Mouse (Mus musculus) intestine, embryonic 14.5 days (tissue): ENCODE measurements around the gene Spop. TPM values are rescaled to one million over a fixed set of nuclear protein-coding genes. Genes with fewer than 3 reads are reported as not detected.

ENCODE experiments used
- ATAC-seq: fragments of 200-750 bp; cut with Nextera tagmentation; replicated peaks from 2 replicates; pipeline ENCODE4 v1.8.0; 2017; ENCODE audit warnings: low read depth, moderate number of reproducible peaks, moderate TSS enrichment, moderate library complexity; ENCODE audit not compliant: low FRiP score, low TSS enrichment
- DNase-seq: peaks from one replicate; pipeline ENCODE4 v3.0.0-alpha.2; 2018; ENCODE audit warnings: low spot score
- H3K27ac ChIP-seq: fragments of 300-500 bp; sonication (generic); 2 replicates; pipeline ENCODE4 v1.5.1; 2014; ENCODE audit warnings: low read depth, mild to moderate bottlenecking, control low read depth
- H3K27me3 ChIP-seq: fragments of 300-500 bp; sonication (generic); replicated peaks from 2 replicates; pipeline ENCODE4 v1.6.1; 2014; ENCODE audit warnings: low read length, control low read depth; ENCODE audit not compliant: control insufficient read depth, insufficient read depth
- H3K36me3 ChIP-seq: fragments of 300-500 bp; sonication (generic); 2 replicates; pipeline ENCODE4 v1.6.1; 2014; ENCODE audit warnings: low read length, control low read depth; ENCODE audit not compliant: control insufficient read depth, insufficient read depth
- H3K4me1 ChIP-seq: fragments of 300-500 bp; sonication (generic); replicated peaks from 2 replicates; pipeline ENCODE4 v1.6.1; 2014; ENCODE audit warnings: low read length, control low read depth, mixed read lengths; ENCODE audit not compliant: control insufficient read depth, insufficient read depth
- H3K4me2 ChIP-seq: fragments of 300-500 bp; sonication (generic); 2 replicates; pipeline ENCODE4 v1.6.1; 2014; ENCODE audit warnings: low read length
- H3K4me3 ChIP-seq: fragments of 300-500 bp; sonication (generic); 2 replicates; pipeline ENCODE4 v1.5.1; 2014; ENCODE audit warnings: low read depth, low read length, control low read depth, mixed read lengths
- H3K9ac ChIP-seq: fragments of 300-500 bp; sonication (generic); 2 replicates; pipeline ENCODE4 v1.6.1; 2014; ENCODE audit warnings: mild to moderate bottlenecking, low read length
- H3K9me3 ChIP-seq: fragments of 300-500 bp; sonication (generic); 2 replicates; pipeline ENCODE4 v1.6.1; 2016; ENCODE audit warnings: low read length, control low read depth; ENCODE audit not compliant: control insufficient read depth
- WGBS: fragments of 180-500 bp; shearing (Covaris S2); extraction: QIAGEN DNeasy Blood & Tissue Kit; methylation state at CpG from one replicate; pipeline ENCODE4 v1.1.7; 2014; 5-methylcytosine and 5-hydroxymethylcytosine counted together
- polyA plus RNA-seq: library from polyadenylated mRNA; unstranded; fragments of >200 nt; fragmentation: Nextera tagmentation; extraction: Ambion mirVana; gene quantifications from 2 replicates; pipeline ENCODE4 v1.2.1, GENCODE M21; 2014

The Spop gene
- polyA plus RNA-seq, 1 experiment from 2014 or later, result 95.5 TPM

DNA sequence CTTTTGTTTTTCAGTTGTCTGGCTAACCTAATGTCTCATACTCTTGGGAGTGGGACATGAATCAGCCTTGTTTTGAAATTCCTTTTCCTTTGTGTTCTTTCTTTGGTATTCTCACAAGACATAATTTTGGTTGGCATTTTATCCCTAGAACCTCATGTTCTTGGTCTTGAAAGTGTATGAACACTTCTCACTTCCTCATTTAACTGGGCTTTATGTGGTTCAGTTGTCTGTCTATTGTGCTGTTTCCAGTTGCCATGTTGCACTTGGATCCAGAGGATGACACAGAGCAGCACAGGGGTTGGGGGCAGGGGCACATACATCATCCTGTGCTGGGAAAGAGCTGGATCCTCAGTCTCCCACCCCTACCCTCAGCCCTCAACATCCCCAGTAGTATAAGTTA lies 2.1 kb downstream of the Spop start:
- Histone ChIP-seq H3K4me1 (peaks cover 10% of the 10 kb centered on the region), H3K4me3 (peak overlapping the region; percentile 65; the same call in 1 of the 2 replicates), H3K4me2 (peak overlapping the region; percentile 80), H3K9ac (no peak overlapping the region), H3K27me3 (no peaks in the 10 kb centered on the region), H3K9me3 (no peaks in the 10 kb centered on the region), H3K36me3 (peaks cover 4% of the 10 kb centered on the region; the same call in 1 of the 2 replicates), H3K27ac (no peak overlapping the region)
- DNase-seq (peak; percentile 37), ATAC-seq (no peak)

DNA sequence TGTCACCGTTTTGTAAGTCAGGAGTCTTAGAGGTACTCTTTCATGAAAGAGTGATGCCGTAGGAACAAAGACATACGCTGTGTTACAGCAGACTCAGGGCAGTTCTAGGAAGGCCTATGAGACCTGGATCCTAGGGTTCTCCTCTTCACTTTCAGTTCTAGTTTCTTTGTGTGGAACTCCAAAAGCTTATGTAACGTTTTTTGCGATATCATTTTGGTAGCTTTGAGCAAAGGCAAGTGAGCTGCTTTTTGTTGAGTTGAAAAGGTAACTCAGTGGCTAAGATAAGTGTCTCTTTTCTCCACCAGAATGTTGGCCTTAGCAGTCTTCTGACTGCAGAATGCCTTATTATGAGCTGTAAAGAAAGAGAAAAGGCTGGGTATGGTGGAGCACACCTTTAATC lies 3.5 kb downstream of the Spop start:
- Histone ChIP-seq H3K4me2 (no peak overlapping the region), H3K9me3 (no peaks in the 10 kb centered on the region), H3K9ac (no peak overlapping the region), H3K4me1 (peaks cover 10% of the 10 kb centered on the region), H3K4me3 (no peak overlapping the region), H3K27me3 (no peaks in the 10 kb centered on the region), H3K27ac (no peak overlapping the region), H3K36me3 (peaks cover 4% of the 10 kb centered on the region; the same call in 1 of the 2 replicates)
- peak; percentile 0 for DNase-seq
- 90% methylated on average over 5 of the region's 5 CpGs for WGBS
- no peak for ATAC-seq

DNA sequence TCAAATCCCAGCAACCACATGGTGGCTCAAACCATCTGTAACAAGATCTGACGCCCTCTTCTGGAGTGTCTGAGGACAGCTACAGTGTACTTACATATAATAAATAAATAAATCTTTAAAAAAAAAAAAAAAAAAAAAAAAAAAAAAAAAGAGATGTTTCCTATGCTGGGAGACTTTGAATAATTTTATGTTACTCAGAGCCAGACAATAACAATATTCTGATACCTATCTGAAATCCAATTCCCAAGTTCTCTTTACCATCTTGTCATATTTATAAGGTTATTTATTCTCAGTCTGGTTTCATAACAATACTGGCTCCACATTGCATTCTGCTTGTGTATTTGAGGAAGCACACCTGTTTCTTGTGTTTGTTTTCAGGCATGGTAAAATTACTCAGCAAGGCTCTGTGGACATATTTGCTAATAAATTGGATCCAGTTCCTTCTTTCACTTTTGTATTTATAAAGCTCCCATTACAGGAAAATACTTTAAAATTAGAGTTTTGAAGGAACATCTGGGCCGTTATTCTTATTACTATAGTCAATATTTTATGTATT lies 7.1 kb downstream of the Spop start:
- no peak overlapping the region for H3K9ac ChIP-seq
- 81% methylated on average over 2 of the region's 2 CpGs for WGBS
- H3K27ac ChIP-seq, result no peak overlapping the region
- no peaks in the 10 kb centered on the region for H3K9me3 ChIP-seq
- H3K4me2 ChIP-seq, result no peak overlapping the region
- H3K4me3 ChIP-seq, result no peak overlapping the region
- H3K36me3 ChIP-seq, result peaks cover 4% of the 10 kb centered on the region; the same call in 1 of the 2 replicates
- peaks cover 1% of the 10 kb centered on the region for H3K4me1 ChIP-seq
- H3K27me3 ChIP-seq, result no peaks in the 10 kb centered on the region
- ATAC-seq, result no peak
- DNase-seq, result no peak

DNA sequence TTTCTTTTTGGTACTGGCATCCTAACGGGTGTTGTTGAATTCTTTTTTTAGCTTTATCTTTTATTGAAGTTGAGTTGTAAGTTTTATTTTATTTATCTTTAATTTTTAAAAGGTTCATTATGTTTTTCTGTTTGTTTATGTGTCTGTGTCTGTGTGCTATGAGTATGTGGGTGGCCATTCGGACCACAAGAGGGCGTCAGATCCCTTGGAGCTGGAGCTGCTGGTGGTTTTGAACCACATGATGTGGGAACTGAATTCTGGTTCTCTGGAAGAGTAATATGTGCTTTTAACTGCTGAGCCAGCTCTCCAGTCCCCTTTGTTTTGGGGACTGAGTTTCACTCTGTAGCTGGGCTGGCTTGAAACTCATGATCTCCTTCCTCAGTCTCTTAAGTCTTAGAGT lies 9.6 kb downstream of the Spop start:
- peak; percentile 44 for DNase-seq
- H3K4me3 ChIP-seq, result no peak overlapping the region
- peaks cover 4% of the 10 kb centered on the region; the same call in 1 of the 2 replicates for H3K36me3 ChIP-seq
- H3K9me3 ChIP-seq, result no peaks in the 10 kb centered on the region
- H3K4me2 ChIP-seq, result no peak overlapping the region
- H3K4me1 ChIP-seq, result no peaks in the 10 kb centered on the region
- no peak for ATAC-seq
- H3K9ac ChIP-seq, result no peak overlapping the region
- H3K27ac ChIP-seq, result no peak overlapping the region
- 83% methylated on average over 3 of the region's 3 CpGs for WGBS
- H3K27me3 ChIP-seq, result no peaks in the 10 kb centered on the region

DNA sequence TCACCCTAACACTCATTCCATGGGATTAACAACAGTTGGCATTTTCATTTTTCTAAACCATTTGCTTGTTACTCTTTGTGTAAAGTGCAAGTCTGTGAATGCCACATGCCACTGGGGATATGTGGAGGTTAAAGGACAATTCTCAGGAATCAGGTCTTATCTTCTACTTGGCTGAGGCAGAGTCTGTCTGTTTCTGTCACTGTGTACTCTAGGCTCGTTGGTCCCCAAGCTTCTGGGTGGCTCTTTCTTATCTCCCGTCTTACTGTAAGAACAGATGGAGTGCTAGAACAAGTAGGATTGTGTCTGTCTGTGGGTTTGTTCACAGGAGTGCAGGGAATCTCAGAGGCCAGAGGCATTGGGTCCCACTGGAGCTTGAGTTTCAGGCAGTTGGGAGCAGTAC lies 17.5 kb downstream of the Spop start:
- H3K4me3 ChIP-seq, result no peak overlapping the region
- no peak overlapping the region for H3K27ac ChIP-seq
- WGBS, result 70% methylated on average over 2 of the region's 2 CpGs
- no peaks in the 10 kb centered on the region for H3K4me1 ChIP-seq
- no peak overlapping the region for H3K4me2 ChIP-seq
- no peak overlapping the region for H3K9ac ChIP-seq
- DNase-seq (no peak), ATAC-seq (no peak)
- 0 out of 2 replicates have a peak, but pooled peaks cover 5% of the 10 kb centered on the region for H3K36me3 ChIP-seq
- no peaks in the 10 kb centered on the region for H3K9me3 ChIP-seq
- H3K27me3 ChIP-seq, result no peaks in the 10 kb centered on the region

DNA sequence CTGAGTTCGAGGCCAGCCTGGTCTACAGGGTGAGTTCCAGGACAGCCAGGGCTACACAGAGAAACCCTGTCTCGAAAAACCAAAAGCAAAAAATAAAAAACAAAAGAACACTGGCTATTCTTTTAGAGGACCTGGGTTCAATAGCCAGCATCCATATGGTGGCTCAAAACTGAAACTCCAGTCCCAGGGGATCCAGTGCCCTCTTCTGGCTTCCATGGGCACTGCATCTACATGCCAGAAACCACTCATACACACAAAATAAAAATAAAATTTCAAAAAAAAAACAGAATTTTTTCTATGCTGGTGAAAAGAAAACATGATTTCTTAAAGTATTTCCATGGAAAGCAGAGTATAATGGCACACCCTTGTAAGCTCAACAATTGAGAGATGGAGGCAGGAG lies 18.3 kb downstream of the Spop start:
- ATAC-seq (no peak), DNase-seq (no peak)
- 100% methylated on average over 2 of the region's 2 CpGs for WGBS
- Histone ChIP-seq H3K9ac (no peak overlapping the region), H3K27ac (no peak overlapping the region), H3K4me3 (no peak overlapping the region), H3K27me3 (no peaks in the 10 kb centered on the region), H3K4me1 (no peaks in the 10 kb centered on the region), H3K4me2 (no peak overlapping the region), H3K9me3 (no peaks in the 10 kb centered on the region), H3K36me3 (0 out of 2 replicates have a peak, but pooled peaks cover 5% of the 10 kb centered on the region)

DNA sequence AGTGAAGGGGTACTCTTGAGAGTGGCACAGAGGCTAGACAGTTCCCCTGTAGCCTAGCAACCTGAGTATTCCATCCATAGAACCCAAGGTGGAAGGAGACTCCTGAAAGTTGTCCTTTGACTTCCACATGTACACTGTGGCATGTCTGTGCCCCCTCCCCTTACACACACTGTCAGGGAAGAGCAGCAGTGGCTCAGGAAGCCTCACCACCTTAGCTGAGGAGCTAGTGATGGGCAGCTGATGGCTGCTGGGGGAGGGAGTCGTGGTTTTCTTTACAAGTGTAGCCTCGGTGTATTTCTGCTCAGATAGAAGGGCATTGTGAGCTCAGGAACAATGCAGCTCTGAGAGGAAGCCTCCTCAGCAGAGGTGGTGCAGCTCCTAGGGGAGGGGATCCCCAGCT lies 31.5 kb downstream of the Spop start:
- DNase-seq (no peak), ATAC-seq (no peak)
- no peak overlapping the region for H3K4me2 ChIP-seq
- 45% methylated on average over 2 of the region's 2 CpGs for WGBS
- H3K9me3 ChIP-seq, result no peaks in the 10 kb centered on the region
- no peaks in the 10 kb centered on the region for H3K27me3 ChIP-seq
- H3K9ac ChIP-seq, result no peak overlapping the region
- no peaks in the 10 kb centered on the region for H3K4me1 ChIP-seq
- H3K4me3 ChIP-seq, result no peak overlapping the region
- H3K27ac ChIP-seq, result no peak overlapping the region
- H3K36me3 ChIP-seq, result peaks cover 4% of the 10 kb centered on the region; the same call in 1 of the 2 replicates

DNA sequence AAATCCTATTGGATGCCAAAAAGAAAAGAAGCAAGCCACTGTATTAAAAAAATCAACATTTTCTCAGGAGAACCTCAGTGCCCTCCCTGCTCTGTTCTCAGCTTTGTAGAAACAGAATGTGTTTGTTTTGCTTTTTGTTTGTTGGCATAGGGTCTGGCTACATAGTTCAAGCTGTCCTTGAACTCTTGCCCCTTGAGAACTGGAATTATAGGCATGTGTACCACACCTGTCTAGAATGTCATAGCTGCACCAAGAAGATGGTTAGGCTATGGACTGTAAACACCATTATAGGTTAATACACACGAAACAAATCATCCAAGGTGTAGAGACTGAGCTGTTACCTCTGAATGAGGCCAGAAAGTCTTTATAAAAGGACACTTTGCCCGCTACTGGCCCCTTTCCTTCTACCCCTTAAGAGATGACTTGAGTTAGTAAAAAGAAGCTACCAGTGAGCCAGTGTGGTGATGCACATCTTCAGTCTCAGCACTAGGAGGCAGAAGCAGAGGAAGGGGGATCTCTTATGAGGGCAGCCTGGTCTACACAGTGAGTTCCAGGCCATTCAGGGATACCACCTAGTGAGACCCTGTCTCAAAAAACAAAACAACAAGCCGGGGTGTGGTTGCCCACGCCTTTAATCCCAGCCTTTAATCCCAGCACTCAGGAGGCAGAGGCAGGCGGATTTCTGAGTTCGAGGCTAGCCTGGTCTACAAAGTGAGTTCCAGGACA lies 32.9 kb downstream of the Spop start:
- DNase-seq (no peak), ATAC-seq (no peak)
- no peaks in the 10 kb centered on the region for H3K27me3 ChIP-seq
- peaks cover 17% of the 10 kb centered on the region; the same call in 1 of the 2 replicates for H3K36me3 ChIP-seq
- no peaks in the 10 kb centered on the region for H3K9me3 ChIP-seq
- H3K4me1 ChIP-seq, result no peaks in the 10 kb centered on the region
- no peak overlapping the region for H3K4me2 ChIP-seq
- H3K9ac ChIP-seq, result no peak overlapping the region
- no peak overlapping the region for H3K27ac ChIP-seq
- 92% methylated on average over 6 of the region's 6 CpGs for WGBS
- no peak overlapping the region for H3K4me3 ChIP-seq

DNA sequence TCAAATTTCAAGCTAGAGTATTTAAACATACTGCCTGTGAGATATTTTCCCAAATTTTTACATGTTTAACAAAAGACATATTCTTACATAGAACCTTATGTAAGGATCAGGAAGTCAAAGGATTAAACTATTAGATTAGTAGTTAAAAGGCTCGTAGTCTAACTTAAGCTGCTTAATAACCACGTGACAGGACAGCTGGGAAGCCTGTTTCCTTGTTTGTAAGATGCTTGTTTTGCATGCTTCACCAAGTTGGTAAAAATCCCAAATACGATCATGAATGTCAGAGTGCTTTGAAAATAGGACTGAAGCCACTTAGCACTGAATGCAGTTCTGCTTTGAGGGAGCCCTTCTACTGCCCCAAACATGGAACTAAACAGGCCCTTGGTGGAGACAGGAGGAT lies 34.5 kb downstream of the Spop start:
- no peak overlapping the region for H3K27ac ChIP-seq
- H3K9ac ChIP-seq, result no peak overlapping the region
- peaks cover 21% of the 10 kb centered on the region; the same call in 1 of the 2 replicates for H3K36me3 ChIP-seq
- no peak overlapping the region for H3K4me2 ChIP-seq
- WGBS, result 78% methylated on average over 3 of the region's 3 CpGs
- ATAC-seq, result no peak
- DNase-seq, result no peak
- no peak overlapping the region for H3K4me3 ChIP-seq
- H3K9me3 ChIP-seq, result no peaks in the 10 kb centered on the region
- H3K27me3 ChIP-seq, result no peaks in the 10 kb centered on the region
- no peaks in the 10 kb centered on the region for H3K4me1 ChIP-seq
